Mouse (Mus musculus) A20 (cell line): ENCODE results near the gene Tmem41a.
"Not testable (repeated sequence)": the region's sequence is repeated elsewhere in the genome, so short reads cannot be mapped to it uniquely, and the experiment has no call there.

Experiments used
- DNase-seq: peaks from one replicate; pipeline ENCODE4 v3.0.0-alpha.2; 2011; ENCODE audit warnings: low read depth, low spot score

Gene Tmem41a

DNA sequence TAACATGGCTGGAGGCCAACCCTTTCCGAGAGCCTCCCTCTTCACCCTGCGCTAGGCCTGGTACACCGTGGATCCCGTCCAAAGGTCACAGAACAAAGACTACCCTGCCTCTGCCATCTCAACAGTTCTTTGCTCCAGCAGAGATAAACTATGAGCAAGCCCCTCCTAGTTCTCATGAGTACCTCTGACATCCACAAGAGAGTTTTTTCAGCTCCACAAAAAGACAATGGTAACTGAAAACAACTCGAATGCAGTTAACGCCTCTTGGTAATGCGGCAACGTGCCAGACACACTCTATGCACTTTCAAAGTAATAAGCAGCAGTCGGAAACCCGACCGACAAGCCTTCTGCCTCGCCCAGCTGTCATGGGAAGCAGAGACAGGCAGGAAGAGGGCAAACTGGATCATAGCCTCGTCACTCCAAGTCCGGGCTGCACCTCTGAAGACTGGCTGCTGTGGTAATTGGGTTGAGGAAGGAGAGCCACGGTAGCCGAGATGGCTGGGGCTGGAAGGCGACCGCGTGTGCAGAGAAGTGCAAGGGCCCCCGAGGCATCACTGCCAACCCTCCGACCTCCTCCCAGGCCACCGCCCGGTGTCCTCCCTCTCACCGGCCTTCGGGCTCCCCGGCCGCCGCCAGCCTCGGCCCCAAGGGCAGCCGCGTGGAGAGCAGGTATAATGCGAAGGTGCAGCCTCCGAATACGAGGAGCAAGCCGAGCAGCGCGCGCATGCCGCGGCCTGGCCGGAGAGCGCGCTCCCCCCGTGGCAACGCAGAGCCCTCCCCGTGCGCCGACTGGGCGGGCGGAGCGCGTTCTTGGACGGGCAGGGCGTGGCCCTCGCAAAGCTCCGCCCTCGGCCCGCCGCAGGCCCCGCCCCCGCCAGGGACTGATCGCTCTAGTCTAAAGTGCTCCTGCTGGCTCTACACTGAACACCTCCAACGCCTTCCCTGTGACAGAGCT, at the start of gene Tmem41a:
Gene Tmem41a (minus strand): TSS at position 792 of the 955 bp plus-strand sequence.
- peak; percentile 92 for DNase-seq

DNA sequence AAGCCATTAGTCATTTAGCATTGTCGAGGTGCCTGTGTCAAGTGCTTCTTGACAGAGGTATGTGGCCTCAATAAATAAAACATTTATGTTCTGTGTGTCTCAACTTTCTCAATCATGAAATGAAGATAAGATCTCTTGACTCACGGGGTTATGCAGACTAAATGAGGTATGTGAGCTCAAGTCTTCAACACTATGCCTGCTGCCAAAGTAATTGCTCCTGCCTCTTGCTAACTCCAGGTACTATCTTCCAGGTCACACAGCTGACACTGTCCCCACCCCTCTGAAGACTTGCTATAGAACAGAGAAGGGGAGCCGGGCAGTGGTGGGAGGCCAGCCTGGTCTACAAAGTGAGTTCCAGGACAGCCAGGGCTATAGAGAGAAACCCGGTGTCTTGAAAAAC, 49.0 kb upstream of the Tmem41a start:
- peak; percentile 24 for DNase-seq

DNA sequence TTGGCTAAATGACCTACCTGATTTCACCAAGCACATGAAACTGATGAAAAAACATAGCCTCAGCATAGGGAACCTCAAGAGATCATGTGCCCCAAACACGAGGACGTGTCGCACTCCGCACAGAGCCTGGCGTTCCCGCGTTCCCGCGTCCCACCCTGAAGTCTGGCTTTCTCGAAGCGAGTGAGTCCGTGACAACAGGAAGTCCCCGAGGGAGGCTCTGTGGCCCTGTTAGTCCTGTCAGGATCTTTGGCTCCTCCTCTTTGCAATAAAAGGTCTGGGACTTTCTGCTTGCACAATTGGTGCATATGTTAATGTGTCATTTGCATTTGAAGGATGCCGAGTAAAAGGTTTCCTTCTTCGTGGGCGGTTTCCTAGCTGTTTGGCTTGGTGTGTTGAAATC, 48.0 kb upstream of the Tmem41a start, which contains the start of gene Liph:
Gene Liph (minus strand): TSS at position 360 of the 400 bp plus-strand sequence.
- DNase-seq = peak; percentile 83

DNA sequence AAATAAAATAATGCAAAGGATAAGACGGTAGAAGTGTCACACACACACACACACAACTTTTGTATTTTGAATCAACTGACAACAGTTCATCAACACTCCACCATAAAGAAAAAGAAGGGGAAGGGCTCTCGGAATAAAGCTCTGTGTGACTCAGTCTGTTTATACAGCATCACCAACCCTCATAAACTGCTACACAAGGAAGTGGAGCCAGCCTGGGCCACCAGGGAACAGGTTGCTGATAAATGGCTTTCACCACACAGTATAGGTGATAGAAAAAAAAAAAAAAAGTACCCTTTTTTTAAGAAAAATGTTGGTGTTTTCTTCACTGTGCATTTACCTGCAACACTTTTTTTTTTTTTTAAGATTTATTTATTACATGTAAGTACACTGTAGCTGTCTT, 44.4 kb upstream of the Tmem41a start:
- no peak for DNase-seq

DNA sequence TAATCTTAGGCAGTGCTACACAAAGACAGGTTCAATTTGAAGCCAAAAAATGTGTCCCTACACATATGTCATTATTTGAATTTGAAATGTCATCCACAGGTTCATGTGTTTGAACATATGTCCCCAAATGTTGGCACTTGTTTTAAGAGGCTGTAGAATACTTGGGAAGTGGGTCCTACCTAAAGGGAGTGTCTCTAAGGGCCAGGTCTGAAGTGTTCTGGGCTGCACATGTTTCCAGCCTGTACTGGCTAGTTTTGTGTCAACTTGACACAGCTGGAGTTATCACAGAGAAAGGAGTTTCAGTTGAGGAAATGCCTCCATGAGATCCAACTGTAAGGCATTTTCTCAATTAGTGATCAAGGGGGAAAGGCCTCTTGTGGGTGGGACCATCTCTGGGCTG, 43.5 kb upstream of the Tmem41a start:
- DNase-seq = not testable (repeated sequence)

DNA sequence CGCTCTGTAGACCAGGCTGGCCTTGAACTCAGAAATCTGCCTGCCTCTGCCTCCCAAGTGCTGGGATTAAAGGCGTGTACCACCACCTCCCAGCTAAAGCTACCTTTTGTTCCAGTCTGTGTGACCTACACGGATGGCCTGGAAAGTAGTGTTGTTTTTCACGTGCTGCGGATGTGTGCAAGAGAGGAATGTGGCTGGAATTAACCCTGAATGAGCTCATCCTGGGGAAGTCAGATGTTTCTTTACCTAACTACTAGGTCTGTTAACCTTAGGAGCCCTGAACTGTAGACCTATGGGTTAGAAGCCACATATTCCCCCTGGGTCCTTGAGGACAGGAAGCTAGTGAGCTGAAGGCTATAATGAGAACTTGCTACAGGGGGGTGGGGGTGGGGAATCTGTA, 40.6 kb upstream of the Tmem41a start:
- DNase-seq = no peak

DNA sequence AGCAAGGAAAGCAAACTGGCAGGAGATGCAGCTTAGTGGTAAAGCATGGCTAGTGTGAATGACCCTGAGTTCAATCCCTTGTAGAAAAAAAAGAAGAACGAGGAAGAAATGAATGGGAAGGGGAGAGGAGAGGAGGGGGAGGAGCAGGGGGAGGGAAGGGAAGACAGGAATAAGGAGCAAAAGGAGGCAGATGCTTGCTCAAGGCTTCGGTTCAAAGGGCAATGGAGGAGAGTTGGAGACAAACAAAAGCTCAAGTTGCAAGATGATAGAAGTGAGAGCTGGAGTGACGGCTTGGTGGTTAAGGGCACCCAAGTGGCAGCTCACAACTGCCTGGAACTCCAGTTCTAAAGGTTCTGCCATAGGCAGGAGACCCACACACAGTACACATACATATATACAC, 38.8 kb upstream of the Tmem41a start:
- DNase-seq = no peak

DNA sequence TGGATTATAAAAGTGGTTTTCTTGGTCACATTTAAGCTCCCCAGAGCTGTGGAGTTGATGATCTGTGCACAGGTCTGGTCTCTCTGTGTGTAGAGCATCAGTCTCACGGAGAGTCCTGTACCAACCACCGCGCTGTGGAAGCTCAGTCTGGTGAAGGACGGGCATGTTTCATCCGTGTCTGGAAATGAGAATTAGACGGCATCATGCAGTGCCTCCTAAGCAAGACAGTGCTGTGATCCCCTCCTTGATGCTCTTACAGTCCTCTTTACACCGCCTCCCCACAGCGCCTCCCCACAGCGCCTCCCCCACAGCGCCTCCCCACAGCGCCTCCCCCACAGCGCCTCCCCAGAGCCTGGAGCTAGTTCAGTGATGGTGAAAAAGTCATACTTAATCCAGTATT, 36.7 kb upstream of the Tmem41a start:
- DNase-seq = no peak

DNA sequence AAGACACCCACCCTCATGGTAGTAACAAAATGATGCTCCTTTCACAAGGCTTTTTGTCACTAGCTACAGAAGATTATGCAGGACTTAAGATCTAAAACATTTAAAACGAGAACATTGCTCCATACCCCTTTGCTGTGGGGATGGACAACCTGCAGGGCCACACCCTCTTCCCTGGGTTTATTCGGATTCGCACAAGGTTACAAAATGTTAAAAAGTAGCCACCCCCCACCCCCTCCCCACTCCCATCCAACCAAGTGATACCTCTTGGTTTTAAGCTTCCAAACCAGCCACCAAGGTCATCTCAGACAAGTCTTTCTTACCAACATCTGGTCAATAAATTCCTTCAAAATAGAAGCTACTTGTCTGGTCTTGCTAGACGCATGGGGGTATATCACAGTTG, 36.2 kb upstream of the Tmem41a start:
- no peak for DNase-seq

DNA sequence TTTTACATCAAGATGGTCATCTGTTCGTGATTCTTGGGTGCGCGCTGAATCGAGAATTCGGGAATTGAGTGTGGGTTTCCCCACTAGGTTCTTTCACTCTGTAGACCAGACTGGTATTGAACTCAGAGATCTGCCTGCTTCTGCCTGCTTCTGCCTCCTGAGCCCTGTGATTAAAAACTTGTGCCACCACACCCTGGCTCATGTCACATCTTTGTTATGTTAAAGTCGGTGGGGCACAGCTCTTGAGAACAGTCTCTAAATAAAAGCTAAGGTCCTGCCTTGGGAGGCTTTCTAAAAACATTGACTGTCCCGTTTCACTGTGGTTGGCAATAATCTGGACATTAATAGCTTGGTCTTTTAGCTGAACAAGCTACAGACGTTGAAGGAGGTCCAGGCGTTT, 35.8 kb upstream of the Tmem41a start:
- no peak for DNase-seq

DNA sequence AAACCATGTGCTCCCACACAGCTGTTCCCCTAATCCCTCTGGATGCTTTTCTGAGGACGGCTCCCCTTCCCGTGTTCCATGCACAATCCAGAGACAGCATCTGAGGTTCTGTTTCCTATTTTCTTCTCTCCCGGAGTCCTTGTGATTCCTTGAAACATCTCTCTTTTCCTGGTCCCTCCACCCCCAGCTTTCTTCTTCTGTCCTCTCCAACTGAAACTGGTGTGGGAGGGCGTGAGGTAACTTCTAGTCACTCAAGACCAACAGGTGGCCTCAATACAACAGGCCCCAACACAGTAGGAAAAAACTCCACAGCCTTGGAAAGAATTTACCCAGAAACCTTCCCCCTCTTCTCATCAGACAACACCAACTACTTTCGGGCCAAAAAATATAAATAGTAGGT, 30.0 kb upstream of the Tmem41a start:
- no peak for DNase-seq

DNA sequence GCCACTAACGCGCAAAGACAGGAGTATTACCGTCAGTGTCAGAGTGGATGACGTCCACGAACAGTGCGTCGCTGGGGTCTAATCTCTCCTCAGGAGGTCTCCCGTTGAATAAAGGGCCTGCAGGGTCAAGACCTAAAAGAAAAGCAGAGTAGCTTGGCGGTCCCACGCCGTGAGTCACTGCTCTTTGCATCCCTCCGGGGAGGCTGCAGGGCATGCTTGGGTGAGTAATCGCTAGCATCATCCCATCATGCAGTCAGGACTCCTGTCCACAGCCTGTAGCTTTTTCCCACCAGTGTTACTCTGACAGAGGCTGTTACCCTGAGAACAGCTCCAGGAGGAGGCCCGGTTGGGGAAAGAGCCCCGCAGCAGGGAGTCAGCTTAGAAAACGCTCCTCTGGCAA, 28.9 kb upstream of the Tmem41a start:
- no peak for DNase-seq

DNA sequence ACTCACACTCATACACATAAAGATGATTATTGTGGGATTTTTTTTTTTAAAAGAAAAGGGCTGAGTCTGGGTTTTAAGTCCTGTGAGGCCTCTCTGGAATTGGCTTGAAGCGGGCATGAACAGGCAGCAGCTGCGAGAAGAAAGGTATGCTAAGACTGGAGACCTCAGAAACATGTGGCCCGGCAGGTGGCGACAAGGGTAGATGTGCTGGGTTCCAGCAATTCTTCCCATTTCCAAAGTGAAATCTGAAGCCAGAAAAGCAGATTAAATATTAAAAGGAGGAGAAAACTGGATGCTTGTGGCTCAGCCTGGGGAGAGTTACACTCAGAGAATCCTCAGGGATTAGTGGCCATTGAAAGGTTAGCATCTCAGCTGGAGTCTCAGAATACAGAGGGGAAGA, 24.1 kb upstream of the Tmem41a start:
- DNase-seq = no peak

DNA sequence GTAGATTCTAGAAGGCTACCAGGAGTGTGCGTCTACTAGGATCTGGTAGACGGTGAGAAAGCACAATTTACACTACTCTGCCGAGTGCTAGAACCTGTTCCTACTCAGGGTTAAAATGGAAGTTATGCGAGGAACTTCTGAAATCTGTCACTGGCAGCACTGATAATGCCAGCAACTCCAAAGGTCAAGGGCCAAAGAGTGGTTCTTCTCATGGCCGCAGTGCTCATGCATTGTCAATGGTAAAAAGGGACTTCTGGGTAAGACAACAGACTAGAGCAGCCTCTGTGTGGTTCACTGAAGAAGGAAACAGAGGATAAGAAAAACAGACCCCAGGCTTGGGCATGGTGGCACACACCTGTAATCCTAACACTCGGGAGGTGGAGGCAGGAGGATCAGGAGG, 23.2 kb upstream of the Tmem41a start:
- DNase-seq = no peak

DNA sequence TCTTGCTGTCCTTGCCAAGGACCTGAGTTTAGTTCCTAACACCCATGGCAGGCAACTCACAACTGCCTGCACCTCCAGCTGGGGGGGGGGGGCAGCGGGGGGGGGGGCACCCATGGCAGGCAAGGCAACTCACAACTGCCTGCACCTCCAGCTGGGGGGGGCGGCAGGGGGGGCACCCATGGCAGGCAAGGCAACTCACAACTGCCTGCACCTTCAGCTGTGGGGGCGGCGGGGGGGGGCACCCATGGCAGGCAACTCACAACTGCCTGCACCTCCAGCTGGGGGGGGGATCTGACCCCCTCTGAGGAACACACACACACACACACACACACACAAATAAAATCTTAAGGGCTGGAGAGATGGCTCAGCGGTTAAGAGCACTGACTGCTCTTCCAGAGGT, 22.5 kb upstream of the Tmem41a start:
- no peak for DNase-seq

DNA sequence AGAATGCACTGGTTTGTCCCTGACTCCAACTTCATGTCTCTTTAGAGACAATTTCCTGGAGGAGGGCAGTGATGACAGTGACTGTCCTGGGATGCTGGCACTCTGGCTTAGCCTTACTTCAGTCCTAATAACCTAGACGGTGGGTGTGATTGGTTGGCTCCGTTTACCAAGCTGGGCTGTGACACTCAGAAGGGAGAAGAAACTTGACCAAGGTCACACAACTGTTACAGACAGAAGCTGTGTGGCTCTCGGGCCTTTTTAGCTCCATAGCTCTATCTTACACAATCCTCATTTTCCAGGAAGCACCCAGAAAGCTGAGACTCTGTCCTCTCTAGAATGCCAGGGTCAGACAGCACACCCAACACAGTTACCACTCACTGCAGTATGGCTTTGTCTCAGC, 18.2 kb upstream of the Tmem41a start:
- DNase-seq = no peak

DNA sequence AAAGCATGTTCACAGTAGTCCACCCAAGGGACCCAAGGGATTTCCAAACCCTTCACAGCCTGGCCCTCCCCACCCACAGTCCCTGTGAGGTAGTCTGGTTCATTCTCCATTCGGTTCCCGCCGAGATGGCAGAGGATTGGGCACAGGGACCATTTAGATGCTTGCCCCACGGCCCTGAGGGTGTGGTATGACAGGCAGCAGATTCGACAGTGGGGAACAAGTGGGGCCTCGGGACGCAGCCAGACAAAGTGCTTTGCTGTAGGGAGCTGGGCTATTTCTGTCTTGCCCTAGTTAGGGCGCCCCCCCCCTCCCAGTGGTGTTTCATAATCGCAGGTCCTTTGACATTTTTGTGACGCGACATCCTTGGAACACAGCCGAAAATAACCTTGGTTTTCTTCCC, 8.2 kb upstream of the Tmem41a start:
- no peak for DNase-seq

DNA sequence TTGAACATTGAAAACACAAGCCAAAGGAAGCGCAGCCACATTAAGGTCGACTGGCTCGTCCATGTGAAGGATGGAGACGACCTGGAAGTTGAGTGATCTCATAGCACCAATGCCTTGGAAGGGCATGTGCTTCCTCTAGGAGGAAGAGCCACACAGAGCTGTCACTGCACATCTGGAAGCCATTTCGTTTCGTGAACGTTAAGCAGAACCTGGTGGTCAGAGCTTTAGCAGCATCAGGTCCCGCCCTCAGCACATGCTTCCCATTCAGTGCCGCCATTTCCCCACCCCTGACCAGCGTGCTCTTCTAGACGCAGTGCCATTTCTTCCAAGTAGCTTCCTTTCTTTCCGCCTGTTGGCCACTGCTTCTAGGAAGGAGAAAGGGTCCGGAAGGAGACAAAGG, 18.9 kb downstream of the Tmem41a start:
- no peak for DNase-seq

DNA sequence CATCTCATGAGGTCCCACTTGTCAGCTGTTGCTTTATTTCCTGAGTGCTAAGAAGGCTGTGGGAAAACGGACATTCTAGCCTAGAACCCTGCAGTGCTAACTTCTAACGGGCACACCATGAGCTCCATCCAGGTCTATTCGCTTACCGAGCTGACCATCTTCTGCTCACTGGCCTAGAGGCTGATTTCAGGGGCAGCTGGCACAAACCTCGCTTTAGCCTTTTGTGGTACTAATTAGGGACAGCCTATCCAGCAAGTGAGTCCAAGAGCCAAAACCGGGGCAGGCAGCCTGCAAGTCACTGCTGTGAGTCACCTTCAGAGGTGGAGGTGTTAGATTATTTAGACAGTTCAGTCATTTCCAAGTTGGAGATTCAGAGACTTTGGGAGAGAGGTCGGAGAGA, 30.7 kb downstream of the Tmem41a start:
- DNase-seq = no peak

DNA sequence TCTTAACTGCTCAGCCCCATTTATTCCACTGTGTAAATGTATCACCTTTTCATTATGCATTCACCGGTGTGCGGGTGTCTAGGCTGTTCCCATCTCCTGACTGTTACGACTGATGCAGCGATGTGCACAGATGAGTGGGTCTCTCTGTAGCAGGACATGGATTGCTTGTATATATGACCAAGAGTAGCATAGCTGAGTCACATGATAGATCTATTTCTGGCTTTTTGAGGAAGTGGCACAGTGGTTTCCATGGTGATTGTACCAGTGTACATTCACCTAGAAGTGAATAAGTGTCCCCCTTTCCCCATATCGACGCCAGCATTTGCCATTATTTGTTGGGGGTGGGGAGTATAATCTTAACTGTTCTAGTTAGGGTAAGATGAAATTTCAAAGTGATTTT, 34.0 kb downstream of the Tmem41a start:
- DNase-seq = peak; percentile 51

DNA sequence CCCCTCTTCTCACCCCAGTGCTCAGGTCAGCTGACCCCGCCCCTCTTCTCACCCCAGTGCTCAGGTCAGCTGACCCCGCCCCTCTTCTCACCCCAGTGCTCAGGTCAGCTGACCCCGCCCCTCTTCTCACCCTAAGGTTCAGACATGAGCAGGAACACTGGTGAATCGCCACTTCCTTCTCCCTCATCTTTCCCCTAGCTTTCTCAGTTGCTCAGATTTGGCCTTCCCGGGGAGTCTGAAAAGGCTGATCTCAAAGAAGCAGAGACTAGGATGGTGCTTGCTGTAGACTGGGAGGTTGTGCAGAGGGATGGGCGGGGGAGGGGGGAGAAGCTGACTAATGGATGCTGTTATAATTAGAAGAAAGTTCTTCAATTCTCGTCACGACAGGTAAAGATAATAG, 38.4 kb downstream of the Tmem41a start:
- peak; percentile 26 for DNase-seq

DNA sequence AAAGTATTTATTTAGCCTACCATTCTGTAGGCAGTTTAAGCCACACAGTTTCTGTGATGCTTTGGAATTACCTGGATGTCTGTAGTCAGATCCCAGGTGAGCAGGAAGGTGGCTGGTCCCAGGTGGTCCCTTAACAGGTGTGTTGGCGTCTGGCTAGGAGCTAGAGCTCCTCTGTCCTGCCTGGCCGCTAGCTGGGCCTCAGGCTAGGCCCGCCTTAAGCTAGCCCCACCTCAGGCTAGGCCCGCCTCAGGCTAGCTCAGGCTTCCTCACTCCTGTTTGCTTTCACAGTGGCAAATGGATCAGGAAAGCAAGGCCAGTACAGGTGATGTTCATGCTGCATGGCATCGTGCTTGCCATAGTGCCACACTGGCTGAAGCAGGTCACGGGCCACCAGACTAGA, 40.5 kb downstream of the Tmem41a start:
- no peak for DNase-seq

DNA sequence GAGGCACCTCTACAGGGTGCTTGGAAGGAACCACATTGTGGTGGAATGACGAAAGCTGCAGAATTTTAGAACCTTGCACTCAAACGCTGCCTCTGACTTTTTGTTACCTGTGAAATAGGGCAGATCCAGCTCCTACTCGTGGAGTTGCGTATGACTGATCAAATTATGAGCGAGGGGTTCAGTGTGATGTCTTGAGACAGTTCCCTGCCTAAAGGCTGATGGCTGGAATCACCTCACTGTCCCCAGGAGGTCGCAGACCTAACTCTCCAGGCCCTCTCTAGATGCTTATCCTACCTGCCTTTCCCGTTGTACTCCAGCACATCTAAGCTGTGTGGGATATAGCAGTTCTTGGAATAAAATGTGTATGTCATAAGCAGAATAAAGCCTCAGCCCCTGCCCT, 41.4 kb downstream of the Tmem41a start:
- no peak for DNase-seq

DNA sequence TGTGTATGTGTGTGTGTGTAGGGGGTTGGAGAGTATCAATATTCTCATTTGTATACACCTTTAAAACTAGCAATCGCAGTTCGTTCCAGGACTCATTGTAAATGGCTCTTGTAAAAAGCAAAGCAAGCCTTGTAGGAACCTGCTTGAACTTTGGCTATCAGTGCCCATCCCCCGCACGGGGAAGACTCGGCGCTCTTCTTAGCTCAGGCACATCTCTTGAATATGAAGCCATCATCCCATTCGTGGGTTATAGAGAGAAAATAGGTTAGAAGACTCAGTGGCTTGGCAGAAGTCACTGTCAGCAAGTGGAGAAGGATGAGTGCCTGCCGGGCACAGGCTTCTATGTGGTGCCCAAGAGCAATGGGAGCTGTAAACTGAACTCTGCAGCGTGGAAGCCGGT, 42.7 kb downstream of the Tmem41a start:
- no peak for DNase-seq
